Mouse (Mus musculus) forebrain, embryonic 15.5 days (tissue): Measurements from ENCODE around the gene Cd38. TPM values are rescaled to one million over a fixed set of nuclear protein-coding genes. Genes with fewer than 3 reads are reported as not detected.

Experiments
- ATAC-seq: fragments of 200-750 bp; cut with Nextera tagmentation; replicated peaks from 2 replicates; pipeline ENCODE4 v1.8.0; 2017; ENCODE audit warnings: mild to moderate bottlenecking, moderate TSS enrichment, moderate library complexity
- H3K27ac ChIP-seq: fragments of 300-500 bp; sonication (generic); replicated peaks from 2 replicates; pipeline ENCODE4 v1.5.1; 2015; ENCODE audit warnings: mild to moderate bottlenecking, inconsistent platforms
- H3K27me3 ChIP-seq: fragments of 300-500 bp; sonication (generic); 2 replicates; pipeline ENCODE4 v1.6.1; 2015; ENCODE audit warnings: inconsistent platforms
- H3K36me3 ChIP-seq: fragments of 300-500 bp; sonication (generic); 2 replicates; pipeline ENCODE4 v1.6.1; 2015; ENCODE audit warnings: mild to moderate bottlenecking, inconsistent platforms
- H3K4me1 ChIP-seq: fragments of 300-500 bp; sonication (generic); 2 replicates; pipeline ENCODE4 v1.6.1; 2015; ENCODE audit warnings: inconsistent platforms
- H3K4me2 ChIP-seq: fragments of 300-500 bp; sonication (generic); replicated peaks from 2 replicates; pipeline ENCODE4 v1.6.1; 2015; ENCODE audit warnings: mild to moderate bottlenecking, inconsistent platforms
- H3K4me3 ChIP-seq: fragments of 300-500 bp; sonication (generic); 2 replicates; pipeline ENCODE4 v1.5.1; 2015; ENCODE audit warnings: mild to moderate bottlenecking, inconsistent platforms
- H3K9ac ChIP-seq: fragments of 300-500 bp; sonication (generic); replicated peaks from 2 replicates; pipeline ENCODE4 v1.6.1; 2015; ENCODE audit warnings: mild to moderate bottlenecking, inconsistent platforms
- H3K9me3 ChIP-seq: fragments of 300-500 bp; sonication (generic); 2 replicates; pipeline ENCODE4 v1.6.1; 2016; ENCODE audit warnings: inconsistent platforms
- WGBS: fragments of 180-500 bp; shearing (Covaris S2); methylation state at CpG from one replicate; pipeline ENCODE4 v1.1.7; 2015; ENCODE audit warnings: mixed read lengths; 5-methylcytosine and 5-hydroxymethylcytosine counted together
- polyA plus RNA-seq: library from polyadenylated mRNA; unstranded; fragments of >200 nt; fragmentation: Nextera tagmentation; extraction: Ambion mirVana; gene quantifications from 2 replicates; pipeline ENCODE4 v1.2.1, GENCODE M21; 2015

The Cd38 gene
- polyA plus RNA-seq, 1 experiment from 2014 or later, result 1.6 TPM

DNA sequence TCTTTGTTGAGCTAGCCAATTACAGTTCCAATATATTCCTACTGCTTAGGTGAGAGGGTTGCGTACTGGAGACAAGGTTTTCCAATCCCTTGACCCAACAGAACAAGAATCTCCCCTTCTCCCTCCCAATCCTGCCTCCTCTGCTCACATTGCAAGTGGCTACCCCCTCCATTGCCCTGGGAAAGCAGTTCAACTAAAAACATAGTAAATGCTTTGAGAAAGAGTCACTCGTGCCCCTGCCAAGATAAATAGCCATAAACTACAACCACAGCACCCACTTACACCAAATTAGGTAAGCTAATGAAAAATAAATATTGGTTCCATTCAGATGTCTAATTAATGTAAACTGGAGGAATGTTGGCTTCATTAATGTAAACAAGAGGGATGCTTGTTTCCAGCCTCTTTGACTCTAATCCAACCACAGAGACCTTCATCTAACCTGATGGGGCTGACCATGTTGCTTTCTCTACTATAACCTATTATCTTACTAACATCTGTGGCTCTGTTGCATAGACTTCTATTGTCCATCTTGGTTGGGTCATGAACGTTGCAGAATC lies 91.6 kb downstream of the Cd38 start:
- Histone ChIP-seq H3K9ac (no peak overlapping the region), H3K27me3 (no peaks in the 10 kb centered on the region), H3K4me2 (no peak overlapping the region), H3K4me3 (no peak overlapping the region), H3K9me3 (no peaks in the 10 kb centered on the region), H3K27ac (no peak overlapping the region), H3K4me1 (no peaks in the 10 kb centered on the region), H3K36me3 (no peaks in the 10 kb centered on the region)
- 81% methylated on average over 3 of the region's 3 CpGs for WGBS
- ATAC-seq, result no peak

DNA sequence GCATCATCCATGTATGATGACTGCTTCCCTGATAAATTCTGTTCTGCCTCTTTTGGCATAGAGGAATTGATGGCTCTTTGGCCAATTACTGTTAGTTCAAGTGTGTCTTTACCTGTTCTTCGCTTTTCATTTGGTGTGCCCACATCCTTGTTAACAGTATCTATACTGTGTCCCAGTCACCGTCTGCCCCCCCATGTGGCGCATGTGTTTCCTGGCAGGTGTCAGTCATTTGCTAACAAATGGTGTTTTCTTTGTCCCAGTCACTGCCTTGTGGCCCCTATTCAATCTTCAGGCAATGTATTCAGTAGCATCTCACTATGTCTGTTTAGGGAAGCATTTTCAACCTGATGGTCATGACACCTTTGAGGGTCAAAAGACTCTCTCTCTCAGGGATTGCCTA lies 92.7 kb downstream of the Cd38 start:
- Histone ChIP-seq H3K4me2 (no peak overlapping the region), H3K27me3 (no peaks in the 10 kb centered on the region), H3K36me3 (no peaks in the 10 kb centered on the region), H3K4me1 (no peaks in the 10 kb centered on the region), H3K9ac (no peak overlapping the region), H3K27ac (no peak overlapping the region), H3K4me3 (no peak overlapping the region), H3K9me3 (no peaks in the 10 kb centered on the region)
- no peak for ATAC-seq
- WGBS, result 92% methylated on average over 3 of the region's 3 CpGs

Other genes with a start within 250 kb of the Cd38 start
- 7.5 and 7.9 TPM in 2 replicates for gene Cc2d2a, start 206.2 kb upstream of the Cd38 start, polyA plus RNA-seq
- not detected in 2 replicates for gene Bst1, start 49.7 kb upstream of the Cd38 start, polyA plus RNA-seq
- gene Fbxl5, start 46.9 kb upstream of the Cd38 start, polyA plus RNA-seq, result 71.9 and 75.7 TPM in 2 replicates
- gene Gm7879, start 44.6 kb downstream of the Cd38 start, polyA plus RNA-seq, result 0.47 TPM in 1 of 2 replicates, not detected in the other
- 5.4 and 6.1 TPM in 2 replicates for gene Fgfbp1, start 113.2 kb downstream of the Cd38 start, polyA plus RNA-seq
- 37.0 and 40.1 TPM in 2 replicates for gene Prom1, start 233.5 kb downstream of the Cd38 start, polyA plus RNA-seq